Mouse (Mus musculus) ES-E14 (cell line): ENCODE data around the gene Cradd. TPM values are rescaled to one million over a fixed set of nuclear protein-coding genes. Genes with fewer than 3 reads are reported as not detected.

Experiments
- DNase-seq: peaks from one replicate; pipeline ENCODE4 v3.0.0-alpha.2; 2013; ENCODE audit warnings: low read depth, low spot score
- H3K27ac ChIP-seq: 2 replicates; pipeline ENCODE4 v1.5.1; 2012; ENCODE audit warnings: low read depth, mild to moderate bottlenecking, low read length, moderate library complexity, mixed read lengths; ENCODE audit not compliant: poor library complexity, insufficient read depth, severe bottlenecking
- H3K36me3 ChIP-seq: 2 replicates; pipeline ENCODE4 v1.6.1; 2012; ENCODE audit warnings: mild to moderate bottlenecking, low read length, moderate library complexity, mixed read lengths; ENCODE audit not compliant: control insufficient read depth, poor library complexity, insufficient read depth, severe bottlenecking
- H3K4me1 ChIP-seq, 2 experiments: fragments of 150-350 bp in 1 of 2; sonication (generic) in 1 of 2; 2 replicates each; pipeline ENCODE4 v1.6.1; 2012; ENCODE audit warnings: low read length in 2 of 2, mild to moderate bottlenecking in 1 of 2, mixed read lengths in 1 of 2; ENCODE audit not compliant: control insufficient read depth in 2 of 2, insufficient read depth in 2 of 2, poor library complexity in 1 of 2
- H3K4me3 ChIP-seq, 2 experiments: fragments of 150-350 bp in 1 of 2; sonication (generic) in 1 of 2; 2 replicates each; pipeline ENCODE4 v1.5.1; 2012; ENCODE audit warnings: low read length in 2 of 2, low read depth in 1 of 2, mild to moderate bottlenecking in 1 of 2, mixed read lengths in 1 of 2; ENCODE audit not compliant: insufficient read depth in 1 of 2, poor library complexity in 1 of 2, severe bottlenecking in 1 of 2
- H3K9ac ChIP-seq: 2 replicates; pipeline ENCODE4 v1.6.1; 2012; ENCODE audit warnings: low read depth, mild to moderate bottlenecking, low read length, mixed read lengths; ENCODE audit not compliant: poor library complexity, insufficient read depth, severe bottlenecking
- H3K9me3 ChIP-seq: fragments of 150-350 bp; sonication (generic); 2 replicates; pipeline ENCODE4 v1.6.1; 2012; ENCODE audit warnings: low read depth, mild to moderate bottlenecking, low read length; ENCODE audit not compliant: control insufficient read depth, insufficient read depth
- CHD2 ChIP-seq: IDR thresholded peaks from 2 replicates; pipeline ENCODE4 v1.6.1; 2014; ENCODE audit warnings: mild to moderate bottlenecking, low read depth, low read length, inconsistent platforms
- HCFC1 ChIP-seq: IDR thresholded peaks from 2 replicates; pipeline ENCODE4 v1.6.1; 2012; ENCODE audit warnings: low read length, inconsistent platforms, borderline replicate concordance; ENCODE audit not compliant: insufficient read depth
- MAFK ChIP-seq: IDR thresholded peaks from 2 replicates; pipeline ENCODE4 v1.6.1; 2014; ENCODE audit warnings: mild to moderate bottlenecking, low read depth, low read length, inconsistent platforms; ENCODE audit not compliant: insufficient read depth
- ZC3H11A ChIP-seq: IDR thresholded peaks from 2 replicates; pipeline ENCODE4 v1.6.1; 2012; ENCODE audit warnings: low read depth, mild to moderate bottlenecking, inconsistent platforms, low read length, borderline replicate concordance
- ZNF384 ChIP-seq: IDR thresholded peaks from 2 replicates; pipeline ENCODE4 v1.6.1; 2012; ENCODE audit warnings: low read depth, low read length, inconsistent platforms
- in situ Hi-C, 2 experiments: fragments of 600-800 bp; cut with MboI; formaldehyde crosslinking; loops; one replicate each; pipeline ENCODE4 v1.15.1; 2025; ENCODE audit warnings: low sequenced_read_pairs in 2 of 2, inconsistent platforms in 1 of 2; ENCODE audit not compliant: unreplicated experiment in 2 of 2
- total RNA-seq: library from RNA; depleted of rRNA; stranded (reverse); fragments of 300-350 nt; gene quantifications from 2 replicates; pipeline ENCODE4 v1.2.3, GENCODE M21; 2012

Gene Cradd
- total RNA-seq, 1 experiment, result 8.4 TPM

DNA sequence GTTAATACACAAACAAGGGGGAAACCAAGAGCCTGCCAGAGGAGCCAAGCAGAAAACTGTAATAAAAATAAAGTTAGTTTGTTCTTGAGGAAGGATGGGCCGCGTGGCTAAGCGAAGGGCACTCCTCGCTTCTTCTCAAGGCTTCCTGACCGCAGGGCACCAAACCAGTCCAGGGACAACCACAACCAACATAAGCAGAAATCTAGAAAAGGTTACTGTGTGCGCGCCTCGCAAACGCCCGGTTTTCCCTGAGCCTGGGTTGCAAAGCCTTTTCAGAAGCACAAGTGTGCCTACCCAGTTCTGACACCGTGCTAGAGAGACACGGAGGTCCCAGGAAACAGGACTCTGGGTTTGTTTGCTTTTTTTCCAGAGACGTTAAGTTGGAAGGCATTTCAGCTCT lies 4.9 kb downstream of the Cradd start:
- TF ChIP-seq ZNF384 (no peak), HCFC1 (no peak), ZC3H11A (no peak), CHD2 (no peak), MAFK (no peak)
- DNase-seq, result no peak
- no peaks in the 10 kb centered on the region for H3K9me3 ChIP-seq
- H3K36me3 ChIP-seq, result no peaks in the 10 kb centered on the region
- no peak overlapping the region for H3K9ac ChIP-seq
- H3K4me1 ChIP-seq, result peaks cover 8 to 31% of the 10 kb centered on the region in 2 experiments
- in situ Hi-C loops, result no loop called here
- no peak overlapping the region for H3K27ac ChIP-seq
- H3K4me3 ChIP-seq, result no peak overlapping the region

DNA sequence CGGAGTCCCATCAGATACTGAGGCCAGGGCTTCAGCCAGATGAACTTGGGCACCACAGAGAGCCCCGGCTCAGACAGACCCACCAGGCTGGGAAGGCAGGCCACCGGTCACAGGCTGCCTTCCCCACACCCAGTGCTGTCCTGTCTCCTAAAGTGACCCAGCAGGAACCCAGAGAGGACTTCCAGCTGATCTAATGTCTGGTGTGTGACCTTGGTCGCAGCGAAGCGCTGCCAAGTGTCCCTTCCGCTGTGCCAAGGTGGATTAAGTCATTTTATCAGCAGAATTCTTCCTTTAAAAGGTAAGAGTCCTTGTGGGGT lies 5.6 kb downstream of the Cradd start:
- TF ChIP-seq ZC3H11A (no peak), CHD2 (no peak), ZNF384 (no peak)
- no peaks in the 10 kb centered on the region for H3K36me3 ChIP-seq
- H3K4me3 ChIP-seq, result no peak overlapping the region
- peaks cover 9 to 36% of the 10 kb centered on the region in 2 experiments for H3K4me1 ChIP-seq
- DNase-seq, result no peak
- no peaks in the 10 kb centered on the region for H3K9me3 ChIP-seq
- H3K27ac ChIP-seq, result no peak overlapping the region
- H3K9ac ChIP-seq, result no peak overlapping the region
- in situ Hi-C loops, result no loop called here

DNA sequence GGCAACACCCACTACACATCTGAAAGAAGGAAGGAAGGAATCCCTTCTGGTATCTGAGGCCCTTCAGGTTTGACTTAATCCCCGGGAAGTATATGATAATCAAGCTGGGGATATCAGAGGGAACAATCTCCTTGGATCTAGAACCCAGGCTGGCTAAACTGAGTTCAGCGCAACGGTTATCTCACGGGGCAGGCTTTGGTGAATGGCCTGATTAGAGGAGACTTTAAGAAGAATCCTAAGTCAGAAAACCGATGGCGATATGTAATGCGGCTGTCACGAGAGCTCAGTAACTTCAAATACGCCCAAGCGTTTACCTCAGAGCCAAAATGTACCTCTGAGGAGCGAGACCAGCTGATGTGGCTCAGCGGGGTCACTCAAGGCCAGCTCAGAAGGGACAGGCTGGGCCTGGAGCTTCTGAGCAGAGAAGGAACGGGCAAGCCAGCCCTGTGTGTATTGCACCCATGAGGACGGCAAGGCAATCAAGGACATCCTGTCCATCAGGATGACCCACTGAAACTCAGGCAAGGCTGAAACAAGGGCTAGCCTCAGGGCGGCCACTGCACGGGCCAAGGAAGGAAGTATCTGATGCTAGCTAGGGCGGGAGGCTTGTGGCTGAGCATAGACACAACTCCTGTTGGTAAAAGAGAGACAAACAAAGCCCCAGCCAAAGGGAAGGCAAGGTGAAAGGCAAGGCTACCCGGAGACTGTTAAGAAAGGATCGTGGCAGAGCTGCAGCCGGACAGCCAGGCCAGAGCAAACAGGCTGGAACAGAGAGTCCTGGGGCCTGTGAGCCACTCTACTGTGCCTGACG lies 6.1 kb downstream of the Cradd start:
- H3K4me1 ChIP-seq, result peaks cover 11 to 39% of the 10 kb centered on the region in 2 experiments
- no peak overlapping the region for H3K27ac ChIP-seq
- H3K4me3 ChIP-seq, result peak overlapping the region; percentile 6 to 12; a peak in 2 of 4 replicates
- in situ Hi-C loops, result no loop called here
- H3K9me3 ChIP-seq, result no peaks in the 10 kb centered on the region
- DNase-seq, result no peak
- 0 out of 2 replicates have a peak overlapping the region, but pooled peaks have one; percentile 5 for H3K9ac ChIP-seq
- H3K36me3 ChIP-seq, result no peaks in the 10 kb centered on the region
- TF ChIP-seq ZC3H11A, result no peak
- TF ChIP-seq HCFC1, result no peak
- TF ChIP-seq ZNF384, result no peak
- TF ChIP-seq MAFK, result no peak
- TF ChIP-seq CHD2, result no peak

GRCm38 (mm10) chr10:95317091-95317490 lies 6.8 kb downstream of the Cradd start:
- TF ChIP-seq ZNF384 (no peak), HCFC1 (no peak), CHD2 (no peak), MAFK (no peak), ZC3H11A (no peak)
- in situ Hi-C loops, result no loop called here
- no peaks in the 10 kb centered on the region for H3K9me3 ChIP-seq
- no peak for DNase-seq
- H3K4me1 ChIP-seq, result peaks cover 11 to 42% of the 10 kb centered on the region in 2 experiments
- no peak overlapping the region for H3K27ac ChIP-seq
- no peaks in the 10 kb centered on the region for H3K36me3 ChIP-seq
- no peak overlapping the region; a peak in 1 of 4 replicates for H3K4me3 ChIP-seq
- no peak overlapping the region for H3K9ac ChIP-seq

- H3K4me1 ChIP-seq, result peaks cover 12 to 43% of the 10 kb centered on the region in 2 experiments
- DNase-seq, result no peak
- TF ChIP-seq ZNF384 (no peak), CHD2 (no peak), ZC3H11A (no peak), MAFK (no peak), HCFC1 (no peak)
- no peak overlapping the region; a peak in 1 of 4 replicates for H3K4me3 ChIP-seq
- H3K36me3 ChIP-seq, result no peaks in the 10 kb centered on the region
- no peak overlapping the region for H3K9ac ChIP-seq
- no peaks in the 10 kb centered on the region for H3K9me3 ChIP-seq
- in situ Hi-C loops, result no loop called here
- H3K27ac ChIP-seq, result no peak overlapping the region
These were observed 7.3 kb downstream of the Cradd start for GRCm38 (mm10) chr10:95316675-95317074.
